Mouse (Mus musculus) midbrain, embryonic 15.5 days (tissue): ENCODE data around the gene Myo5c. TPM values are rescaled to one million over a fixed set of nuclear protein-coding genes. Genes with fewer than 3 reads are reported as not detected.
A peak's percentile ranks its signal among the peaks of the same experiment; 100 is the strongest.

Source experiments
- ATAC-seq: fragments of 200-750 bp; cut with Nextera tagmentation; replicated peaks from 2 replicates; pipeline ENCODE4 v1.8.0; 2017; ENCODE audit warnings: moderate TSS enrichment
- H3K27ac ChIP-seq: fragments of 300-500 bp; sonication (generic); 2 replicates; pipeline ENCODE4 v1.5.1; 2015; ENCODE audit warnings: mild to moderate bottlenecking, inconsistent platforms
- H3K27me3 ChIP-seq: fragments of 300-500 bp; sonication (generic); replicated peaks from 2 replicates; pipeline ENCODE4 v1.6.1; 2015; ENCODE audit warnings: inconsistent platforms
- H3K36me3 ChIP-seq: fragments of 300-500 bp; sonication (generic); replicated peaks from 2 replicates; pipeline ENCODE4 v1.6.1; 2015; ENCODE audit warnings: inconsistent platforms
- H3K4me1 ChIP-seq: fragments of 300-500 bp; sonication (generic); 2 replicates; pipeline ENCODE4 v1.6.1; 2015; ENCODE audit warnings: inconsistent platforms
- H3K4me2 ChIP-seq: fragments of 300-500 bp; sonication (generic); 2 replicates; pipeline ENCODE4 v1.6.1; 2015; ENCODE audit warnings: inconsistent platforms, mild to moderate bottlenecking, moderate library complexity
- H3K4me3 ChIP-seq: fragments of 300-500 bp; sonication (generic); 2 replicates; pipeline ENCODE4 v1.5.1; 2015; ENCODE audit warnings: mild to moderate bottlenecking, inconsistent platforms
- H3K9ac ChIP-seq: fragments of 300-500 bp; sonication (generic); 2 replicates; pipeline ENCODE4 v1.6.1; 2015; ENCODE audit warnings: mild to moderate bottlenecking, inconsistent platforms
- H3K9me3 ChIP-seq: fragments of 300-500 bp; sonication (generic); 2 replicates; pipeline ENCODE4 v1.6.1; 2016; ENCODE audit warnings: inconsistent platforms
- WGBS: fragments of 180-500 bp; shearing (Covaris S2); methylation state at CpG from one replicate; pipeline ENCODE4 v1.1.7; 2015; ENCODE audit warnings: mixed read lengths; 5-methylcytosine and 5-hydroxymethylcytosine counted together
- polyA plus RNA-seq: library from polyadenylated mRNA; unstranded; fragments of >200 nt; fragmentation: Nextera tagmentation; extraction: Ambion mirVana; gene quantifications from 2 replicates; pipeline ENCODE4 v1.2.1, GENCODE M21; 2015

Myo5c gene
- polyA plus RNA-seq, 1 experiment from 2014 or later = 0.56 TPM

DNA sequence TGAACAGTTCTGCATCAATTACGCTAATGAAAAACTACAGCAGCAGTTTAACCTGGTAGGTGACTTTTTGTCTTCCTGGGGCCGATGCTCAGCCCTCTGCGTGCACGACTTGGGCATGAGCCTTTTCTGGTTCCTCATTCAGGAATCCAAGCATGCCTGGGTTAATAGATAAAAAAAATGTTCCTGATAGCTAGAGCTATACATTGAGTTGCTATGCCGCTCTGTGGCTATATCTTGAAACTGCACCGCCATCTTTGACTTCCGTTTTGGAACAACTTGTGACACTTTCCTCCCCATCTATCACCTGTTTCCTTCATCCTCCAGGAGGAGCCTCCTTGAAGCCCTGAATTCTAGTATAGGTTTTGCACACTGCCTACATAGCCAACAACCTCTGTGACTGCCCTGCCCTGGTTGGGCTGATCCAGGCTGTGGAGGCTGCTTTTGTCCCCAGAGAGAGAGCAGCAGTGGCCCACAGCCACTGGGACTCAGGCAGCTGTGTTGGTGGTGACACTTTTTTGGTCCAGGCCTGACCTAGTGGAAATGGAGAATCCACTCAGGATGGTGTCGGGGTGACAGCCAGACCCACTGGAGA lies 30.5 kb downstream of the Myo5c start:
- H3K36me3 ChIP-seq = no peaks in the 10 kb centered on the region
- peaks cover 16% of the 10 kb centered on the region for H3K4me1 ChIP-seq
- H3K27ac ChIP-seq = no peak overlapping the region
- H3K9ac ChIP-seq = no peak overlapping the region
- H3K4me3 ChIP-seq = no peak overlapping the region
- H3K27me3 ChIP-seq = no peaks in the 10 kb centered on the region
- H3K9me3 ChIP-seq = no peaks in the 10 kb centered on the region
- H3K4me2 ChIP-seq = no peak overlapping the region
- WGBS = 49% methylated on average over 8 of the region's 8 CpGs
- peak; percentile 32; the same call in 1 of the 2 replicates for ATAC-seq

DNA sequence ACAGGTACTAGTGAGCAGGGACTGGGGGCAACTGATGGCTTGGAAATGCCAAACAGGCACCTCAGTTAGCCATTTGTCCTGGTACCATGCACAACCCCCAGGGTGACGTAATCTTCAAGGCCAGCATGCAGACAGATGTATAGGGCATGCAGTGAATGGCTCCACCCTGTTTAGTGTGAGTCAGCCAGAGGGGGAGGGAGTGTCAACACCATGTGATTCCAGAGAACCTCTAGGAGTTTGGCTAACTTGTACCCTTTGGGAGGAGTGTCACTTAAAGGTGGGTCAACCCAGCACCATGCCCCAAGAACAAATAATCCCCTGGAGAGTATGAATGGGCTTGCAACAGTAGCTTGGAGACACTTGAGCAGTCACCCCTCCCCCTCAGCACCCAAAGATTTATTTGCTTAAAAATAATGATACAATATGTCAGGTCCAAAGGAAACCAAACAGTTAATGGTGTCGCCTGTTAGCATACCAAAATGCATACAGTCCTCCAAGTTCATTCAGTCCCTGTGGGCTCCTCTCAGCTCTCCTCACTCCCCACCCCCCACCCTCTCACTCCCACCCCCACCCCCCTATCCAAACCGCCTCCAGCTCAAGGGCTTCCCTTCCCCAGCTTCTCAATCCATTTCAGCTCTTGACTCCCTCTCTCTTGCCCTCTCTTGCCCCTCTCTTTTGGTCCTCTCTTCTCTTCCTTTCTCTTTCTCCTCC lies 32.3 kb downstream of the Myo5c start:
- H3K4me2 ChIP-seq = no peak overlapping the region
- H3K9me3 ChIP-seq = no peaks in the 10 kb centered on the region
- 43% methylated on average over 3 of the region's 3 CpGs for WGBS
- no peak overlapping the region for H3K9ac ChIP-seq
- no peak overlapping the region for H3K4me3 ChIP-seq
- H3K36me3 ChIP-seq = no peaks in the 10 kb centered on the region
- no peaks in the 10 kb centered on the region for H3K27me3 ChIP-seq
- H3K4me1 ChIP-seq = peaks cover 16% of the 10 kb centered on the region
- ATAC-seq = no peak
- H3K27ac ChIP-seq = no peak overlapping the region

DNA sequence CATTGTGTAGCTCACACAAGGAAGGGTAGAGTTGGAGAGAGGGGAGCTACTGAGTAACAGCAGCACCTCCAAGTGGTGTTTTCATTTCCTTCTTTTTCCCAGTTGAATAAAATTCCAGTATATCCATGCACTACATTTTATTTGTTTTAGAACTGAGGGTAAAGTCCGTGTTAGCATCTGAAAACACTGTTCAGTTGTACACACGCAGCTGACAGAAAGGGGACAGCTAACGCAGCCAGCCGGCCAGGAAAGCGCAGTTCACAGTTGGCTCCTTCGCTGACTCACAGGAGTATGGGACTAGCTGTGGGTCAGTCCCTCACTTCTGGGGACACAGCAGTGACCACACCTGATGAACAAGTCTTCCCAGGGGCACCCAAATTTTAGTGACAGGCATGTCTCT lies 35.3 kb downstream of the Myo5c start:
- no peak for ATAC-seq
- 76% methylated on average over 6 of the region's 6 CpGs for WGBS
- no peaks in the 10 kb centered on the region for H3K27me3 ChIP-seq

DNA sequence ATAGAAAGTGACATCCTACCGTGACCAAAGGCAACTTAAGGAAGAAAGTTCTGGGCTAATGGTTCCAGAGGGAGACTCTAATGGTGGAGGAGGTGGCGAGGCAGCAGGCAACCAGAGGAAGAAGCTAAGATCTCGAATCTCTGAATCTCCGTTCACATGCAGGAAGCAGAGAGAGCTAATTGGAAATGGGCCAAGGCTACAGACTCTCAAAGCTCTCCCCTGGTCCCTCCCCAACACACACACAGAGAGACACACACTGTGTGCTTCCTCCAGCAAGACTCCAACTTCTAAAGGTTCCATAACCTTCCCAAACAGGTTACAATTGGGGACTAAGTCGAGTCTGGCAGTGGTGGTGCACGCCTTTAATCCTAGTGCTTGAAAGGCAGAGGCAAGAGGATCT lies 38.6 kb downstream of the Myo5c start:
- no peaks in the 10 kb centered on the region for H3K36me3 ChIP-seq
- no peak for ATAC-seq
- H3K27ac ChIP-seq = no peak overlapping the region
- no peak overlapping the region for H3K4me2 ChIP-seq
- no peaks in the 10 kb centered on the region for H3K9me3 ChIP-seq
- no peak overlapping the region for H3K9ac ChIP-seq
- H3K27me3 ChIP-seq = no peaks in the 10 kb centered on the region
- WGBS = 80% methylated on average over 6 of the region's 6 CpGs
- no peaks in the 10 kb centered on the region for H3K4me1 ChIP-seq
- no peak overlapping the region for H3K4me3 ChIP-seq

More for the DNA sequence above, 35.3 kb downstream of the Myo5c start:
- 0 out of 2 replicates have a peak, but pooled peaks cover 2% of the 10 kb centered on the region for H3K4me1 ChIP-seq
- no peaks in the 10 kb centered on the region for H3K9me3 ChIP-seq
- H3K36me3 ChIP-seq = no peaks in the 10 kb centered on the region
- no peak overlapping the region for H3K4me3 ChIP-seq
- no peak overlapping the region for H3K9ac ChIP-seq
- H3K27ac ChIP-seq = no peak overlapping the region
- no peak overlapping the region for H3K4me2 ChIP-seq

DNA sequence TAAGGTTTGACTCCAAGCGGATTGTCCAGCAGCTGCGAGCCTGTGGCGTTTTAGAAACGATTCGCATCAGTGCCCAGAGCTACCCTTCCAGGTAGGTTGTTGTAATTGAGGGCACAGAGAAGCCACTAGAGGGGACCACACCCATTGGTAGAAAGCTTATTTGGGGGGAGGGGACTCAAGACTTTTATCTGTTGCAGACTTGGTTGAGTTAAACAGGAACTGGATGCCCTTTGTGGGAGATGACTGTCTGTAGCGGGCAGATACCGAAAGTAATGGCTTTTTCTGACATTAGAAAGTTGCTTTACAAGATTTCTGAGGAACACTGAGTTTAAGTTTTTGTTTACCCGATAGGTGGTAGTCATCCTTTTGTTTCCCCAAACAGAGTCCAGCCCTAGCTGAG lies 39.7 kb downstream of the Myo5c start:
- Histone ChIP-seq H3K9me3 (no peaks in the 10 kb centered on the region), H3K4me3 (no peak overlapping the region), H3K9ac (no peak overlapping the region), H3K4me2 (no peak overlapping the region), H3K27ac (no peak overlapping the region), H3K4me1 (no peaks in the 10 kb centered on the region), H3K27me3 (no peaks in the 10 kb centered on the region), H3K36me3 (no peaks in the 10 kb centered on the region)
- no peak for ATAC-seq
- 94% methylated on average over 8 of the region's 8 CpGs for WGBS

DNA sequence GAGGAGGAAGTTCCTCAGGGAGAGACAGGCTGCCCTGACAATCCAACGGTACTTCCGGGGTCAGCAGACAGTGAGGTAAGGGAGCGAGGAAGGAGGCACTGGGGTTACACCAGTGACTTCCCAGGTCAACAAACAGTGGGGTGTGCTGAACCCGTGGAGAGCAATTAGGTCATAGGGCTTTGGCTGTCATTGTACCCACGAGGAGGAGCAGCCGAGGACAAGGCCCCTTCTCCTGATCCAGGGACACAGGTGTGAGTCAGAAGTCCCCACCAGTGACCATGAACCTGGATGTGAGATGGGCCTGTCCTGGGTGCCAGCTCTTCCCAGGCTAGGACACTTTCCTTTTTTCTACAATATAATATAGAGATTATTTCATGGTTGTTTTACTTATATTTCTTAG lies 41.8 kb downstream of the Myo5c start:
- Histone ChIP-seq H3K27me3 (no peaks in the 10 kb centered on the region), H3K9ac (no peak overlapping the region), H3K9me3 (no peaks in the 10 kb centered on the region), H3K4me2 (no peak overlapping the region), H3K4me3 (no peak overlapping the region), H3K27ac (no peak overlapping the region), H3K36me3 (no peaks in the 10 kb centered on the region), H3K4me1 (no peaks in the 10 kb centered on the region)
- 75% methylated on average over 6 of the region's 6 CpGs for WGBS
- no peak for ATAC-seq

DNA sequence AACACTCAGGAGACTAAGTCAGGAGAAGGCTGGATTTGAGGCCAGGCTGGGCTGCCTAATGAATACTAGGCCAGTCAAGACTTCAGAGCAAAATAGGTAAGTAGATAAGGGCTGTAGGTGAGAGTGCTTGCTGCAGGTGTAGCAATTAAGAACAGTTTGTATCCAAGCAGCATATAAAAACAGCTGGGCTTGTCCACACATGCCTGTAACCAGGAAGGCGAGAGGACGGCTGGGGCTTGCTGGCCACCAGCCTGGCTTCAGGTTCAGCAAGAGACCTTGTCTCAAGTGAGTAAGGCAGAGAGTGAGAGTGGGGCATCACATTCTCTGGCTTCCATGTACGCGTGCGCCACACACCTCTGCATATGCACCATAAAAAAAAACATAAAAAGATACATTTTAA lies 42.7 kb downstream of the Myo5c start:
- H3K9me3 ChIP-seq = no peaks in the 10 kb centered on the region
- no peak overlapping the region for H3K9ac ChIP-seq
- no peak overlapping the region for H3K4me3 ChIP-seq
- no peak for ATAC-seq
- H3K4me2 ChIP-seq = no peak overlapping the region
- no peaks in the 10 kb centered on the region for H3K4me1 ChIP-seq
- H3K27me3 ChIP-seq = no peaks in the 10 kb centered on the region
- WGBS = 92% methylated on average over 5 of the region's 5 CpGs
- H3K36me3 ChIP-seq = no peaks in the 10 kb centered on the region
- H3K27ac ChIP-seq = no peak overlapping the region

DNA sequence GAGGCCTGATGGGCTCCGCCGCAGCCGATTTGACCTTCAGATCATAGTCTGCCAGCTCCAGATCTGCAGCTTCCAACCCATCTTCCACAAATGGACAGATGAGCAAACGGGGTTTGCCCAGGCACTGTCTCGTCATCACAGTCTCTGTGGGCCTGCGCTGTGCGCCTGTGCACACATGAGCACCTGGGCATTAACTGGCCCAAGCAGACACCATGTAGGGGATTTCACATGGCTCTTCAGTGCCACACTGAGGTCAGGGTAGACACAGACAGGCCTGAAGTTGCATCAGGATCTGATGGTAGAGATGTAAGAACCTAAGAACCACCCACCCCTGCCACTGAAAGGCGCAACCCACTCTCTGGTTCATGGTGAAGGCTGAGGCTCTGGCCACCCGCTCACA lies 43.2 kb downstream of the Myo5c start:
- WGBS = 93% methylated on average over 9 of the region's 9 CpGs
- ATAC-seq = no peak
- no peak overlapping the region for H3K4me2 ChIP-seq

DNA sequence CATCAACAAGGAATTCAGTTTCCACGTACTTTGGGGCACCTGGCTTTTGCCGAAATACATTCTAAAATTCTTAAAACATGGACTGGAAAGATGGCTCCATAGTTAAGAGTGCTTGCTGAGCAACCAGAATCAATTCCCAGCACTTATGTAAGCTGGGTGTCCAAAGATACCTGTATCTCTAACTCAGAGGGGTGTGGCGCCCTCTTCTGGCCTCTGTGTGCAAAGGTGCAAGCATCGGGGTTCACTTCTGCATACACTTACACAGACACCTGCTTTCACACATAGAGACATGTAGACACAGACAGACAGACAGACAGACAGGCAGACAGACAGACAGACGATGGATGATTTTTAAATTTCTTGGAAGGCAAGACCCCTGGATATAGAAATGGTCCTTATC lies 49.0 kb downstream of the Myo5c start:
- WGBS = 43% methylated on average over 5 of the region's 5 CpGs
- no peak overlapping the region for H3K4me3 ChIP-seq
- H3K4me1 ChIP-seq = no peaks in the 10 kb centered on the region
- H3K9ac ChIP-seq = no peak overlapping the region
- no peaks in the 10 kb centered on the region for H3K9me3 ChIP-seq
- H3K36me3 ChIP-seq = no peaks in the 10 kb centered on the region
- no peak for ATAC-seq
- H3K27ac ChIP-seq = no peak overlapping the region
- H3K27me3 ChIP-seq = no peaks in the 10 kb centered on the region
- no peak overlapping the region for H3K4me2 ChIP-seq

More for the DNA sequence above, 43.2 kb downstream of the Myo5c start:
- no peak overlapping the region for H3K4me3 ChIP-seq
- no peak overlapping the region for H3K9ac ChIP-seq
- H3K4me1 ChIP-seq = no peaks in the 10 kb centered on the region
- no peaks in the 10 kb centered on the region for H3K9me3 ChIP-seq
- H3K27ac ChIP-seq = no peak overlapping the region
- H3K36me3 ChIP-seq = no peaks in the 10 kb centered on the region
- H3K27me3 ChIP-seq = no peaks in the 10 kb centered on the region

DNA sequence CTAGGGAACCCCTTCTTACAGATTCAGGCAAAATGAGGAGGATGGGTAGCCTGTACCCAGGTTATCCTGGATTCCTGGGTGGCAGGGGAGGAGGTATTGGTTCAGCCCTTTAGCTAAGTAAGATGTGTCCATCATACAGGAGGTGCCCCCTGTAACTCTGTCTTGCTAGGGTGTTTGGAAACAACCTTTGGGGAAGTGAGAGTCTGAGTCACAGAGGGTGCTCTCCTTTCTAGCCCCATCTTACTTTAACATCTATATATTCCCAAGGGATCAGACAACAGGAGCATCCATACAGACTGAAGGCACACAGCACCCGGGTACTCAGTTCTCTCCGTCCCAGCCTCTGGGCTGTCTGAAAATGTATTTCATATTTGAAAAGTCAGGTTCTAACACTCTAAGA lies 50.4 kb downstream of the Myo5c start:
- Histone ChIP-seq H3K4me1 (no peaks in the 10 kb centered on the region), H3K27ac (no peak overlapping the region), H3K9me3 (no peaks in the 10 kb centered on the region), H3K4me2 (no peak overlapping the region), H3K27me3 (no peaks in the 10 kb centered on the region), H3K4me3 (no peak overlapping the region), H3K36me3 (no peaks in the 10 kb centered on the region), H3K9ac (no peak overlapping the region)
- ATAC-seq = no peak
- 86% methylated on average over 2 of the region's 2 CpGs for WGBS

DNA sequence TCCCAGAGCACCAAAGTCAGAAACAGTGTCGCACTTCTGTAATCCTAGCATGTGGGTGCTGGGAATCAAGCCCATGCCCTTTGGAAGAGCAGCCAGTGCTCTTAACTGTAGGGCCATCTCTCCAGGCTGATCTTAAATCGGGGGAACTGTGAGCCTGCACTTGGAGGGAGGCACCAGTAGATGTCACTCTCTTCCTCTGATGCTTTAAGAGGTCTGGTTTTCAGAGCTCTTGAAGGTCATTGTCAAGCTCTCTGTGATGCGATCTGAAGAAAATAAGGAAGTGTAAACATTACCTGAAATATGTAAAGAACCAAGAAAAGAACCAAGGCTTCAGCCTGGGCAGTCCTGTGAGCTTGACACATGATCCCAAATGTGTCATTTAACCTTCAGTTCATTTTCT lies 51.0 kb downstream of the Myo5c start:
- Histone ChIP-seq H3K9me3 (no peaks in the 10 kb centered on the region), H3K4me1 (no peaks in the 10 kb centered on the region), H3K27ac (no peak overlapping the region), H3K4me2 (no peak overlapping the region), H3K36me3 (no peaks in the 10 kb centered on the region), H3K9ac (no peak overlapping the region), H3K4me3 (no peak overlapping the region), H3K27me3 (no peaks in the 10 kb centered on the region)
- peak; percentile 54; the same call in 1 of the 2 replicates for ATAC-seq
- WGBS = 10% methylated on average over 3 of the region's 3 CpGs

DNA sequence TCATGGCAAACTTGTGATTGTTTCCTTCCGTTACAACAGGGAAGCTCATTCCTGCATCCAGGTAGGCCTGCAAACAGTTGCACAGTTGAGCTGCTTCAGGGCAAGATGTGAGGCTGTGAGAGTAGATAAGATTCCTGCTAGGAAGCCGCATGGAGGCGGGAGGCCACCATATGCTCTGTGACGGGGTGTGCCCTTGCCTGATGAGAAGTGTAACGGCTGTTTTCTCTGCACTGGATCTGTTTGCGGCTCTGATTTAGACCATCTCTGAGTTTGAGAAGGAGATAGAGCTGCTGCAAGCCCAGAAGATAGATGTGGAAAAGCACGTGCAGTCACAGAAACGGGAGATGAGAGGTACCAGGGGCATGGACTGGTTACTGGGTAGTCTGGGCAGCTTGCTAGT lies 51.8 kb downstream of the Myo5c start:
- 83% methylated on average over 8 of the region's 8 CpGs for WGBS
- H3K27ac ChIP-seq = no peak overlapping the region
- H3K4me2 ChIP-seq = no peak overlapping the region
- no peaks in the 10 kb centered on the region for H3K9me3 ChIP-seq
- no peaks in the 10 kb centered on the region for H3K4me1 ChIP-seq
- ATAC-seq = no peak
- H3K9ac ChIP-seq = no peak overlapping the region
- H3K36me3 ChIP-seq = no peaks in the 10 kb centered on the region
- H3K4me3 ChIP-seq = no peak overlapping the region
- H3K27me3 ChIP-seq = no peaks in the 10 kb centered on the region

DNA sequence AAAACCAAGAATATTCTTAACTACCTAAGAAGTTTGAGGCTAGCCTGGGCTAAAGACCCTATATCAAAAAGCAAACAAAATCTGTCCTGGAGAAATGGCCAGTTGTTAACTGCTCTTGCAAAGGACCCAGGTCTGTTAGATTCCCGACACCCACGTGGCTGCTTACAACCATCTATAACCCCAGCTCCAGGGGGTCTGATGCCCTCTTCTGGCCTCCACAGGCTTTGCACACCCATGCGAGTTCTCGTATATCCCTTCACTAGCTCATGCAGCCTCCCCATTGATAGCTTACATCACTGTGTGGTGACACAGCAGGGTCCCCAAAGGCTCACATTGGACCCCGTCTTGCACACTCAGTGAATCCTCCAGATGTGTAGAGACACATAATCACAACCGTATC lies 53.5 kb downstream of the Myo5c start:
- H3K9me3 ChIP-seq = no peaks in the 10 kb centered on the region
- no peak overlapping the region for H3K27ac ChIP-seq
- no peaks in the 10 kb centered on the region for H3K4me1 ChIP-seq
- 80% methylated on average over 6 of the region's 6 CpGs for WGBS
- no peaks in the 10 kb centered on the region for H3K36me3 ChIP-seq
- H3K4me2 ChIP-seq = no peak overlapping the region
- H3K4me3 ChIP-seq = no peak overlapping the region
- ATAC-seq = no peak
- no peaks in the 10 kb centered on the region for H3K27me3 ChIP-seq
- no peak overlapping the region for H3K9ac ChIP-seq
